Mouse (Mus musculus) lung, embryonic 15.5 days (tissue): Measurements from ENCODE around the gene Fcnb. TPM values are rescaled to one million over a fixed set of nuclear protein-coding genes. Genes with fewer than 3 reads are reported as not detected.

Source experiments
- ATAC-seq: fragments of 200-750 bp; cut with Nextera tagmentation; 2 replicates; pipeline ENCODE4 v1.8.0; 2017; ENCODE audit warnings: moderate number of reproducible peaks, borderline replicate concordance; ENCODE audit not compliant: low FRiP score, low TSS enrichment; ENCODE audit errors: extremely low read depth
- H3K27ac ChIP-seq: fragments of 300-500 bp; sonication (generic); 2 replicates; pipeline ENCODE4 v1.5.1; 2015; ENCODE audit warnings: moderate library complexity, mild to moderate bottlenecking, inconsistent platforms
- H3K27me3 ChIP-seq: fragments of 300-500 bp; sonication (generic); 2 replicates; pipeline ENCODE4 v1.6.1; 2015; ENCODE audit warnings: inconsistent platforms
- H3K36me3 ChIP-seq: fragments of 300-500 bp; sonication (generic); 2 replicates; pipeline ENCODE4 v1.6.1; 2015; ENCODE audit warnings: inconsistent platforms
- H3K4me1 ChIP-seq: fragments of 300-500 bp; sonication (generic); 2 replicates; pipeline ENCODE4 v1.6.1; 2015; ENCODE audit warnings: inconsistent platforms
- H3K4me2 ChIP-seq: fragments of 300-500 bp; sonication (generic); 2 replicates; pipeline ENCODE4 v1.6.1; 2015; ENCODE audit warnings: inconsistent platforms, mild to moderate bottlenecking, moderate library complexity
- H3K4me3 ChIP-seq: fragments of 300-500 bp; sonication (generic); 2 replicates; pipeline ENCODE4 v1.5.1; 2015; ENCODE audit warnings: mild to moderate bottlenecking, inconsistent platforms
- H3K9ac ChIP-seq: fragments of 300-500 bp; sonication (generic); 2 replicates; pipeline ENCODE4 v1.6.1; 2015; ENCODE audit warnings: inconsistent platforms
- H3K9me3 ChIP-seq: fragments of 300-500 bp; sonication (generic); 2 replicates; pipeline ENCODE4 v1.6.1; 2016; ENCODE audit warnings: inconsistent platforms
- WGBS: fragments of 180-500 bp; shearing (Covaris S2); methylation state at CpG from one replicate; pipeline ENCODE4 v1.1.7; 2015; 5-methylcytosine and 5-hydroxymethylcytosine counted together
- polyA plus RNA-seq: library from polyadenylated mRNA; unstranded; fragments of >200 nt; fragmentation: Nextera tagmentation; extraction: Ambion mirVana; gene quantifications from 2 replicates; pipeline ENCODE4 v1.2.1, GENCODE M21; 2015

The Fcnb gene
- polyA plus RNA-seq, 1 experiment from 2014 or later = 0.29 TPM

DNA sequence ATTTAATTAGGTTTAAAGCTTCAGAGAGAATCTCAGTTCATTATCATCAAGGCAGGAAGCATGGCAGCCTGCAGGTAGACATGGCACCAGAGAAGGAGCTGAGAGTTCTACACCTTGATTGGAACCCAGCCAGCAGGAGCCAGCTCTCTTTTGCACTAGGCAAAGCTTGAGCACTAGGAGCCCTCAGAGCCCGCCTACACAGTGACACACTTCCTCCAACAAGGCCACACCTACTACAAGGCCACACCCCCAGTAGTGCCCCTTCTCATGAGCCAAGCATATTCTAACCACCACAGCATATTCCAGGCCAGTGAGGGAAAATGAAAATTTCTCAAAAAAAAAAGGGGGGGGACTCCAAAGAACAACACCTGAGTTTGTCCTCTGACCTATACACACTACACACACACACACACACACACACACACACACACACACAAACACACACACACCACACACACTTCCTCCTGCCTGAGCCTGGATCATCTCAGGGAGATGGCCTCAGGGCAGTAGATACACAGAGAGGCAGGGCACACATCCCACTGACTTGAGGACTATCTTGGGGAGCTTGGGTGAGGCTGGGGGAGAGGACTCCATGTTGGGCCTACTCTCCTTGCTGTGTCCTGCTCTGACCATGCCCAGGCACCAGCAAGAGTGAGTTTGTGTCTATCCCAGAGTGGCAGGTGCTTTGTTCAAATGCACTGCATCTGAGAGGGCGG lies 16.7 kb downstream of the Fcnb start:
- H3K27me3 ChIP-seq = no peaks in the 10 kb centered on the region
- no peak overlapping the region for H3K27ac ChIP-seq
- no peaks in the 10 kb centered on the region for H3K36me3 ChIP-seq
- no peaks in the 10 kb centered on the region for H3K9me3 ChIP-seq
- H3K4me3 ChIP-seq = no peak overlapping the region
- 91% methylated on average over 2 of the region's 2 CpGs for WGBS
- no peak overlapping the region for H3K4me2 ChIP-seq
- no peak overlapping the region for H3K9ac ChIP-seq
- no peaks in the 10 kb centered on the region for H3K4me1 ChIP-seq
- no peak; the same call in 1 of the 2 replicates for ATAC-seq

DNA sequence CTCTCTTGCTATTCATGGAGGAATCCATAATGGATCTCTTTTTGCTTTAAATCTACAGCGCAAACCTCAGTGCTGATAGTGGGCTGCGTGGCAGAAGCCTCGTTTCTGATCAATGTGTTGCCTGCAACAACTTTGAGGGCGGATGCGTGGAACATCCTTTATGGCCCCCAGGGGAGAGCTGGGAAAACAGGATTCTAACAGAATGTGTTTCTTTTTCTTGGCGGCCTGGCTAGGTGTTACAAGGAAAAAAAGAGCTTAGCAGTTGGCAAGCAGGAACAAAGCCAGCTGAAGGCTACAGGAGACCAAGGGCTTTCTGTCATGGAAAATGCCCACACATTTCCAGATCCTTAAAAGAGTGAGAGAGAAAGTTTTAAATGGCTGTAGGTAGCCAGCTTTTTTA lies 17.5 kb downstream of the Fcnb start:
- no peaks in the 10 kb centered on the region for H3K4me1 ChIP-seq
- H3K9me3 ChIP-seq = no peaks in the 10 kb centered on the region
- 67% methylated on average over 6 of the region's 6 CpGs for WGBS
- H3K27me3 ChIP-seq = no peaks in the 10 kb centered on the region
- no peak for ATAC-seq
- no peak overlapping the region for H3K4me2 ChIP-seq
- no peak overlapping the region for H3K9ac ChIP-seq
- no peak overlapping the region for H3K27ac ChIP-seq
- H3K4me3 ChIP-seq = no peak overlapping the region
- H3K36me3 ChIP-seq = no peaks in the 10 kb centered on the region

DNA sequence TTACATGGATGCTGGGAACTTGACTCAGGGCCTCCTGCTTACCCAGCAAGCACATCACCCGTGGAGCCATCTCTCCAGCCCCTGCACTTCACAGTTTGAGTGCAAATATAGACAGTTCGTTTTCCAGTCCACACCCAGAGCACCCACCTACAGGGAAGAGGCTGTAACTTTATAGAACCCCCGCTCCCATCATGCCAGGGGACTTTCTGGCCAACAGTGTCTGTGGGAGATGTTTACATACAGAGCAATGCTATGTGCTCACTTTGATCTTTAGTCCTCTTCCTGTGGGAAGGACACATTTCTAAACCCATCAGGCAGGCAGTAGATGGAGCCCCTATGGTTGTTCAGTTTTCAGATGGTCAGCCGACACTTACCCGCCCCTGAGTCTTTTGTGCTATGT lies 18.0 kb downstream of the Fcnb start:
- Histone ChIP-seq H3K27ac (no peak overlapping the region), H3K4me3 (no peak overlapping the region), H3K4me2 (no peak overlapping the region), H3K9me3 (no peaks in the 10 kb centered on the region), H3K4me1 (no peaks in the 10 kb centered on the region), H3K36me3 (no peaks in the 10 kb centered on the region), H3K9ac (no peak overlapping the region), H3K27me3 (no peaks in the 10 kb centered on the region)
- no peak for ATAC-seq
- WGBS = 54% methylated on average over 5 of the region's 5 CpGs

DNA sequence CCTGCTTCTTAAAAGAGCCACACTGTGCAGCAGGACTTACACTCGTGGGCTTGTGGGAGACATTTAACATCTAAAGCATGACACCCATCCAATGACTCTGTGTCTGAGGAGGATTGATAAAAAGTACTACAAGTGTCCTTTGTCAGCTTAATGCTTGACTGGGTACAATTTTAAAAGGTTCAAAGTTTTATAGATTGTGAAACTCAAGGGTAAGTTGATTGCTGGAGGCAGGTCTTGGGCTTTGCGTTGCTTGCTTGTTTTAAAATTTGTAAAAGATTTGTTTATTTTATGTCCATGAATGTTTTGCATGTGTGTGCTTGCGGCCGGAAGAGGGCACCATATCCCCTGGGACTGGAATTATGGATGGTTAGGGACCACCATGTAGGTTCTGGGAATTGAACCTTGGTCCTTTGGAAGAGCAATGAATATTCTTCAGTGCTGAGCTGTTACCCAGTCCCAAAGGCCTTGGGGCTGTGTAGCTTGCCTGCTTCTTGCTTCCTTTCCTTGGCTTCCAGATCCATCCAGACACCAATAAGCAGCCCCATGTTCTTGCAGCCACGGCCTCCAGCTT lies 19.5 kb downstream of the Fcnb start:
- H3K27ac ChIP-seq = no peak overlapping the region
- WGBS = 74% methylated on average over 5 of the region's 5 CpGs

GRCm38 (mm10) chr2:28064339-28065080 lies 20.2 kb downstream of the Fcnb start:
- no peak overlapping the region for H3K4me2 ChIP-seq
- H3K4me1 ChIP-seq = no peaks in the 10 kb centered on the region
- no peaks in the 10 kb centered on the region for H3K27me3 ChIP-seq
- no peak overlapping the region for H3K27ac ChIP-seq
- H3K9me3 ChIP-seq = no peaks in the 10 kb centered on the region
- no peak overlapping the region for H3K9ac ChIP-seq
- WGBS = 65% methylated on average over 7 of the region's 7 CpGs
- H3K36me3 ChIP-seq = no peaks in the 10 kb centered on the region
- H3K4me3 ChIP-seq = no peak overlapping the region
- no peak for ATAC-seq

More for the DNA sequence above, 19.5 kb downstream of the Fcnb start:
- H3K4me2 ChIP-seq = no peak overlapping the region
- H3K9ac ChIP-seq = no peak overlapping the region
- no peaks in the 10 kb centered on the region for H3K9me3 ChIP-seq
- no peaks in the 10 kb centered on the region for H3K4me1 ChIP-seq
- no peak for ATAC-seq
- H3K36me3 ChIP-seq = no peaks in the 10 kb centered on the region
- H3K4me3 ChIP-seq = no peak overlapping the region
- H3K27me3 ChIP-seq = no peaks in the 10 kb centered on the region

GRCm38 (mm10) chr2:28063711-28064338 lies 20.9 kb downstream of the Fcnb start:
- no peaks in the 10 kb centered on the region for H3K4me1 ChIP-seq
- H3K9ac ChIP-seq = no peak overlapping the region
- WGBS = 80% methylated on average over 4 of the region's 4 CpGs
- H3K9me3 ChIP-seq = no peaks in the 10 kb centered on the region
- H3K27ac ChIP-seq = no peak overlapping the region
- no peak overlapping the region for H3K4me3 ChIP-seq
- H3K36me3 ChIP-seq = no peaks in the 10 kb centered on the region
- ATAC-seq = no peak
- no peak overlapping the region for H3K4me2 ChIP-seq
- H3K27me3 ChIP-seq = no peaks in the 10 kb centered on the region

- Histone ChIP-seq H3K36me3 (no peaks in the 10 kb centered on the region), H3K27me3 (no peaks in the 10 kb centered on the region), H3K4me2 (no peak overlapping the region), H3K9me3 (no peaks in the 10 kb centered on the region), H3K27ac (no peak overlapping the region), H3K4me3 (no peak overlapping the region), H3K9ac (no peak overlapping the region), H3K4me1 (no peaks in the 10 kb centered on the region)
- no peak for ATAC-seq
- 88% methylated on average over 1 of the region's 1 CpGs for WGBS
Observed at GRCm38 (mm10) chr2:28059922-28060321, 24.8 kb downstream of the Fcnb start.

- no peak overlapping the region for H3K9ac ChIP-seq
- no peaks in the 10 kb centered on the region for H3K27me3 ChIP-seq
Observed at GRCm38 (mm10) chr2:28047092-28047491, 37.6 kb downstream of the Fcnb start.

DNA sequence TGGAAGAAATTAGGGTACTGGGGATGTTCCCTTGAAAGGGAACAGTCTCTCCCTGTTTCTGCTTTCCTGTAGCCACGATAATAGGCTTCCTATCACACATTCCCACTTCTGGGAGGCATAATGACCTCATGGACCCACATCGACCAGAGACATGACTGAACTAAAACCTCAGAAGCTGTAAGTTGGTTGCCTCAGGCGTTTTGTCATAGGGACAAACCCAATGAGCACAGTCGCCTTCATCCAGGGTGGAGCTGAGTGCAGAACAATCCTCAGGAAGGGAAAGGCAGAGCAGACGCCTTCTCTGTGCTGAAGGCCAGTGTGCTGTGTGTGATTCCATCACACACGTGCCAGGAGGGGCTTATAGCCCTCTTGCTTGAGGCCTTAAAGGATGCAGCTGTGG lies 38.4 kb downstream of the Fcnb start:
- 64% methylated on average over 6 of the region's 6 CpGs for WGBS
- 0 out of 2 replicates have a peak, but pooled peaks cover 6% of the 10 kb centered on the region for H3K4me1 ChIP-seq
- H3K9ac ChIP-seq = no peak overlapping the region
- H3K9me3 ChIP-seq = no peaks in the 10 kb centered on the region
- H3K4me2 ChIP-seq = no peak overlapping the region
- H3K36me3 ChIP-seq = no peaks in the 10 kb centered on the region
- ATAC-seq = no peak
- no peaks in the 10 kb centered on the region for H3K27me3 ChIP-seq
- no peak overlapping the region for H3K27ac ChIP-seq
- H3K4me3 ChIP-seq = no peak overlapping the region

More at GRCm38 (mm10) chr2:28047092-28047491, 37.6 kb downstream of the Fcnb start:
- no peak overlapping the region for H3K4me2 ChIP-seq
- H3K27ac ChIP-seq = no peak overlapping the region
- ATAC-seq = no peak
- no peak overlapping the region for H3K4me3 ChIP-seq
- H3K9me3 ChIP-seq = no peaks in the 10 kb centered on the region
- 0 out of 2 replicates have a peak, but pooled peaks cover 6% of the 10 kb centered on the region for H3K4me1 ChIP-seq
- 79% methylated on average over 7 of the region's 7 CpGs for WGBS
- no peaks in the 10 kb centered on the region for H3K36me3 ChIP-seq

DNA sequence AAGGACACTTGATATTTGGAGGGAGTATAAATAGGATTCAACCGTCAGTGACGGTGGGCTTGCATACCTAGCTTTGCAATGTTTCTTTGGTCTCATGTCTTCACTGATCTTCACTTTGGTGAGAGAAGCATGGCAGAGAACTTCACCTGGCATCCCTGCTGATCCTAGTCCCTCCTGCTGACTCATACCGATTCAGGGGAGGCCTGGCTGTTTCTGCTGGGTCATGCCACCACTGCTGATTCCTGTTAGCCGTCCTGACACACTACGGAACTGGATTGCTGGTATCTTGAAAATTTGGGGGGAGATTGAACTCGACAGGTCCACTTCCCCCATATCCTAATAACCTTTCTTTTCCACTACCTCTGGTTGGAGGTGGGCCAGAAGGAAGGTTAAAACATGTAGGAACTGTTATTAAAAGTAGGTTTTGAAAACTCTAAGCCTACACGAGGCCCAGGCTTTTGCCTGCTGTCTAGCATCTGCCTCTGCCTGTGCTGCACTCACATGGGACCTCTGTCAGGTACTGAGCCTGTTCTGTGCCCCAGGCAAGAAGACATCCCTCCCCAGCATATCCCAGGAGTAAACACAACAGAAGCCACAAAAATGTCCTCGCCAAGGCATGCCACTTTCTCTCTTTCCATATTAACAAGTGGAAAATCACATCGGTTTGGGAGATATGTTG lies 39.6 kb downstream of the Fcnb start:
- Histone ChIP-seq H3K4me3 (no peak overlapping the region), H3K4me1 (0 out of 2 replicates have a peak, but pooled peaks cover 6% of the 10 kb centered on the region), H3K27me3 (no peaks in the 10 kb centered on the region), H3K9me3 (no peaks in the 10 kb centered on the region), H3K36me3 (no peaks in the 10 kb centered on the region), H3K9ac (no peak overlapping the region), H3K4me2 (no peak overlapping the region), H3K27ac (no peak overlapping the region)
- no peak for ATAC-seq
- WGBS = 77% methylated on average over 9 of the region's 9 CpGs

GRCm38 (mm10) chr2:28040466-28040865 lies 44.2 kb downstream of the Fcnb start:
- 96% methylated on average over 1 of the region's 1 CpGs for WGBS

More at GRCm38 (mm10) chr2:28040466-28040865, 44.2 kb downstream of the Fcnb start:
- Histone ChIP-seq H3K4me2 (no peak overlapping the region), H3K27me3 (no peaks in the 10 kb centered on the region), H3K9ac (no peak overlapping the region), H3K27ac (no peak overlapping the region), H3K36me3 (peaks cover 9% of the 10 kb centered on the region; the same call in 1 of the 2 replicates), H3K9me3 (no peaks in the 10 kb centered on the region), H3K4me1 (peaks cover 23% of the 10 kb centered on the region), H3K4me3 (no peak overlapping the region)
- no peak for ATAC-seq
